Mouse (Mus musculus): Measurements from ENCODE around the gene Gpd2. TPM values are rescaled to one million over a fixed set of nuclear protein-coding genes. Genes with fewer than 3 reads are reported as not detected.

The Gpd2 gene
- polyA plus RNA-seq (2012; rRNA removed), result 19.9 and 20.2 TPM in 2 replicates

DNA sequence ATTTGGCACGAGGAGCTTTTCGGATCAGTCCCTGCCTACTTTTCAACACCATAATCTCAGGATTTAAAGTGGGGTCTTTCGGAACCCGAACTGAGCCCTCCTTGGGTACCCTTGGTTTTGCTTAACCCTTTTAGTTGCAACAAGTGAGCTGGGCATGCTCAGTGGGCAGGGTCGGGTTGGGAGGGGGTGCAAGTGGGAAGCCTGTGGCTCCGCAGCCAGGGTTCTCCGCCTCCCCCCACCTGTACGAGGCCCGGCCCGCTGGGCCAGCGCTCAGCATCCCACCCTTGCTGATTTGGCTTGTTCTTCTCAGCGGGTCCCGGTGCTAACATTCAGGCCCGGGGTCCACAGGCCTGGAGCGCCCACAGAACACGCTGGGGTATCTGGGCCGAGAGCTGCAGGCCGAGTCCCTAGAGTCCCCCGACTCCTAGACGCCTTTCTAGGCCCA lies at the start of gene Gpd2:
TSS of gene Gpd2 (plus strand) at position 161 of the 445 bp plus-strand sequence.

Other genes with a start within 250 kb of the Gpd2 start
- 13.8 and 16.0 TPM in 2 replicates for gene Nr4a2, start 113.6 kb upstream of the Gpd2 start, polyA plus RNA-seq (2012; rRNA removed)

All from central nervous system, embryonic 18 days (tissue).